Mouse (Mus musculus) telencephalon, adult 2 months (tissue): ENCODE measurements at regions not wholly inside any gene's neighbourhood (a gene's known extent, or its start where the extent isn't known, plus 50 kb on each side); places are given as distances from the start of the nearest gene placed in this dataset.

Experiments used
- DNase-seq: peaks from one replicate; pipeline ENCODE4 v3.0.0-alpha.2; 2011; ENCODE audit warnings: low read depth, low spot score

GRCm38 (mm10) chr19:60684417-60684816, 71.4 kb upstream of the Nanos1 start:
- DNase-seq = no peak

- DNase-seq = peak; percentile 68
These were observed 73.5 kb upstream of the Nanos1 start for GRCm38 (mm10) chr19:60682283-60682682.

GRCm38 (mm10) chr19:60681481-60681880, 74.3 kb upstream of the Nanos1 start:
- no peak for DNase-seq

- DNase-seq = peak; percentile 28
These were observed 77.6 kb upstream of the Nanos1 start for GRCm38 (mm10) chr19:60678236-60678635.

- peak; percentile 26 for DNase-seq
These were observed 80.8 kb upstream of the Nanos1 start for GRCm38 (mm10) chr19:60674953-60675472.

GRCm38 (mm10) chr19:60670781-60671180, 85.0 kb upstream of the Nanos1 start:
- DNase-seq = no peak

- no peak for DNase-seq
These were observed 85.0 kb upstream of the Cacul1 start for GRCm38 (mm10) chr19:60665842-60666241.

- DNase-seq = no peak
These were observed 70.4 kb upstream of the Cacul1 start for GRCm38 (mm10) chr19:60651102-60651695.

GRCm38 (mm10) chr19:60640065-60640464, 59.2 kb upstream of the Cacul1 start:
- DNase-seq = no peak
